Mouse (Mus musculus): Measurements from ENCODE around the gene Barx1. TPM values are rescaled to one million over a fixed set of nuclear protein-coding genes. Genes with fewer than 3 reads are reported as not detected.

The Barx1 gene
- polyA plus RNA-seq, 1 experiment from 2014 or later: not detected

DNA sequence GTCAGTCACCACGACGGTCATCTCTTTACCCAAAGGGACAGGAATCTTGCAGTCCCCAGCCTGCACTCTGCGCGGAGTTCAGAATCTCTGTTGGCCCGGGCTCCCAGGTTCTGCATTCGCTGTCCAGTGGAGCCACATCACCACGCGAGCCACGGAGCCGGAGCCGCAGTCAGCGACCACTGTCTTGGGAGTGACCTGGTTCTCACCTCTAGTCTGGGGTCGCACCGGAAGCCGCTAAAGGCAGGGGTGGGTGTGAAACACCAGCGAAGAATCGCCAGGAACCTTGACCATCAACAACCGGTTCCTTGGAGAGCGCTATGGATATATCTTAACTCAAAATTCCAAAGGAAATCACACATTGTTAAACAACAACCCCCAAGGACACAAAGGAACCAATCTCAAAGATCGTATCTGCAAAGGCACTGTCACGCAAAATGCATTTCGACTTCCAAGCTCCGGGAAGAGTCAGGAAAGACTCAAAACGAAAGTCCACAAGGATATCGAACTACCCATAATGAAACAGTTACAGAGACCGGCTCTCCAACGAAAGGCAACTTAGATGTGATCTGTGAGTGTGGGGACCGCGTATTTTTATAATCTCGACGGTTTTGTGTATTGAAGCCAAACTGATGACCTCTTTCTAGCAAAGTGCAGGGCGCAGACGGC, 4.1 kb upstream of the Barx1 start:
- H3K9me3 ChIP-seq (ENCODE audit: control insufficient read depth, low read length): no peaks in the 10 kb centered on the region
- WGBS: 1% methylated on average over 33 of the region's 33 CpGs
- H3K4me2 ChIP-seq (replicated peaks): no peak overlapping the region
- H3K36me3 ChIP-seq (replicated peaks; ENCODE audit: control insufficient read depth, insufficient read depth): no peaks in the 10 kb centered on the region
- H3K9ac ChIP-seq: no peak overlapping the region
- H3K4me3 ChIP-seq (replicated peaks; ENCODE audit: low read length): no peak overlapping the region
- no peak for ATAC-seq (ENCODE audit: low FRiP score)
- DNase-seq (ENCODE audit: low spot score): peak; percentile 39
- H3K27ac ChIP-seq: no peak overlapping the region
- peaks cover 8% of the 10 kb centered on the region; the same call in 1 of the 2 replicates for H3K4me1 ChIP-seq (replicated peaks; ENCODE audit: control insufficient read depth, insufficient read depth, low read length)
- peaks cover 81% of the 10 kb centered on the region for H3K27me3 ChIP-seq (ENCODE audit: control insufficient read depth, insufficient read depth, low read length)

DNA sequence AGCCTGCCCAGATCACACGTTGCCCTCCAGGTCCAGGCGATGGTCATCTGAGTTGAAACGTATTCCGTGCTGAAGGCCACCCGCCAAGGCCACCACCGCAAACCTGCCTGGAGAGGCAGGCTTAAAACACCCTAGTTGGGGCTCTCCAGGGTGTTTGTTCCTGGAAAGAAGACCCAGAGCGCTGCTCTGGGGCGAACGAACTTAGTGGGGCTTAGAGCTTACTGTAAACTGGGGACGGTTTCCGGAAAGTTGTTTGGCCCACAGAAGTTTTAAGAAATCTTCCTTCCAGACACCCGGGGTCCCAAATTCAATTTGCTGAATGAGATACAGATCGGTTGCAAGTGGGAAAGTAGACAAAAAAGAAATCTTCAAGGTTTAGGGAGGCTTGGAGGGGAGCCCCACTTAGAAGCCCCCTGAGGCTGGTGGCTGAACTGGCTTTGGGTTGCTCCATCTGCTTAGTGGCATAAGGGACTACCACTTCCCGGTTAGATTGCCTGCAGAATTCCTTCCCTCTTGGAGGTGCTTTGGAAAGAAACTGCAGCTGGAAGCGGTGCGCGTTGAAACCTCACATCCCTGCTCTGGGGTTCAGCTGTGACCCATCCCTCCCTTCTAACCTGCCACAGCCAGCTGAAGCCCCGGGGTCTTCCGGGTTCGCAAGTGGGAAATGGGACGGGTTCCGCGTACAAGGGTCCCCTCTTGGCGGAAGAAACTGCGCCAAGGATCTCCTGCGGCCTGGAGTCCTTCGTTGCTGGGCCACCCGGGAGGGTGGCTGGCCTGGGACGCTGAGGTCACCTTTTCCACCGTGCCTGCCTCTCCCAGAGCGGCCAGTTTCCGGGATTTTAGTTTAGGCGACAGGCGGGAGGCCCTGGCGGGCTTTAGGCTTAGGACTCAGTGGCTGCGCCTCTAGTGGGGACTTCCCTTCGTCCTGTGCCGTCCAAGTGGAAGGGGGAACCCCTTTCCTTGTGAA, 3.3 kb upstream of the Barx1 start:
- Histone ChIP-seq H3K4me2 (replicated peaks) (no peak overlapping the region), H3K4me1 (replicated peaks; ENCODE audit: control insufficient read depth, insufficient read depth, low read length) (peaks cover 8% of the 10 kb centered on the region; the same call in 1 of the 2 replicates), H3K4me3 (replicated peaks; ENCODE audit: low read length) (no peak overlapping the region), H3K27me3 (ENCODE audit: control insufficient read depth, insufficient read depth, low read length) (peaks cover 89% of the 10 kb centered on the region), H3K36me3 (replicated peaks; ENCODE audit: control insufficient read depth, insufficient read depth) (no peaks in the 10 kb centered on the region), H3K27ac (no peak overlapping the region), H3K9me3 (ENCODE audit: control insufficient read depth, low read length) (no peaks in the 10 kb centered on the region), H3K9ac (no peak overlapping the region)
- ATAC-seq (ENCODE audit: low FRiP score) (no peak), DNase-seq (ENCODE audit: low spot score) (peak; percentile 30)
- 1% methylated on average over 38 of the region's 38 CpGs for WGBS

DNA sequence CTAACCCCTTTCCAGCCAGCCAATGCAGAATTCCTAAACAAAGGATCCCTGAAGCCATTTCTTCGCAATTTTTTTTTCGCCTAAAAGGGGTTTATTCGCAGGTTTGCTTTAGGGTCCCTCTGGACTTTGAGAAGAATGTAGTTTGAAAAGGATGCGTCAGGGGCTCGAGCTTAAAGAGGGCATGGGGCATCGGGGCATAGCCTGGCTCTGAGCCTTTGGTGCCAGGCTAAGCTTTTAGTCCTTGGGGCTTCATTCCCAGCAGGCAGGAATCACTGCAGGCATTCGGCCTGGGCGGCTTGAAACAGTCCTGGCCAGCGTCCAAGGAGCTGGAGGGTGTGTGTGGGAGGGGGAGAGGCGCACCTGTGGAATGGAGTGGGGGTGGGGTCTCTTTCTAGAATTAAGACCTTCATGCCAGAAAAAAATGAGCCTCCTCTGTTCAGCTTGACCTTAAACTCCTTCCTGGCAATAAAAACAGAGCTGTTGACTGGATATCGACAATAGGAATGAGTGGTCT, 2.5 kb upstream of the Barx1 start:
- Histone ChIP-seq H3K4me1 (replicated peaks; ENCODE audit: control insufficient read depth, insufficient read depth, low read length) (peaks cover 8% of the 10 kb centered on the region; the same call in 1 of the 2 replicates), H3K27me3 (ENCODE audit: control insufficient read depth, insufficient read depth, low read length) (peaks cover 92% of the 10 kb centered on the region), H3K9ac (no peak overlapping the region), H3K9me3 (ENCODE audit: control insufficient read depth, low read length) (no peaks in the 10 kb centered on the region), H3K27ac (no peak overlapping the region), H3K4me3 (replicated peaks; ENCODE audit: low read length) (no peak overlapping the region), H3K4me2 (replicated peaks) (no peak overlapping the region), H3K36me3 (replicated peaks; ENCODE audit: control insufficient read depth, insufficient read depth) (no peaks in the 10 kb centered on the region)
- under 1% methylated on average over 11 of the region's 11 CpGs for WGBS
- ATAC-seq (ENCODE audit: low FRiP score): no peak
- no peak for DNase-seq (ENCODE audit: low spot score)

DNA sequence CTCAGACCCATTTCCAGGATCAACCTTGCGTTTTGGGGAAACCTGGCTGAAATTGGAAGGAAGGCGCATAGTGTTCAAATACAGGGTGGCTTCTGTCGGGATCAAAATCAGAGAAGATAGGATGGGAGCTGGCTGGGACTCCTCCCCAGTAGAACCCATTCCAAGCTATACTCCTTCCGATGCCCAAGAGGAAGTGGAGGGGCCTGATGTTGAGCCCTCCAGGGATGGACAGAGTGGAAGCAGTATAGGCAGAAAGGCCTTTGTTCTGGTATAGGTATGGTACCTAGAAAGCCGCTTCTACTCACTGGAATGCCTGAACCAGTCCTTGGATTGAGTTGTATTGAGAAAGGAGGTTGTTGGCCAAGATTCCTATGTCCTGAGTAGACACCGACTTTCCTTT, 2.1 kb upstream of the Barx1 start:
- H3K9me3 ChIP-seq (ENCODE audit: control insufficient read depth, low read length): no peaks in the 10 kb centered on the region
- no peak overlapping the region for H3K4me3 ChIP-seq (replicated peaks; ENCODE audit: low read length)
- 14% methylated on average over 6 of the region's 6 CpGs for WGBS
- H3K9ac ChIP-seq: no peak overlapping the region
- H3K4me2 ChIP-seq (replicated peaks): no peak overlapping the region
- ATAC-seq (ENCODE audit: low FRiP score) (no peak), DNase-seq (ENCODE audit: low spot score) (no peak)
- peaks cover 8% of the 10 kb centered on the region; the same call in 1 of the 2 replicates for H3K4me1 ChIP-seq (replicated peaks; ENCODE audit: control insufficient read depth, insufficient read depth, low read length)
- no peaks in the 10 kb centered on the region for H3K36me3 ChIP-seq (replicated peaks; ENCODE audit: control insufficient read depth, insufficient read depth)
- no peak overlapping the region for H3K27ac ChIP-seq
- H3K27me3 ChIP-seq (ENCODE audit: control insufficient read depth, insufficient read depth, low read length): peaks cover 93% of the 10 kb centered on the region

DNA sequence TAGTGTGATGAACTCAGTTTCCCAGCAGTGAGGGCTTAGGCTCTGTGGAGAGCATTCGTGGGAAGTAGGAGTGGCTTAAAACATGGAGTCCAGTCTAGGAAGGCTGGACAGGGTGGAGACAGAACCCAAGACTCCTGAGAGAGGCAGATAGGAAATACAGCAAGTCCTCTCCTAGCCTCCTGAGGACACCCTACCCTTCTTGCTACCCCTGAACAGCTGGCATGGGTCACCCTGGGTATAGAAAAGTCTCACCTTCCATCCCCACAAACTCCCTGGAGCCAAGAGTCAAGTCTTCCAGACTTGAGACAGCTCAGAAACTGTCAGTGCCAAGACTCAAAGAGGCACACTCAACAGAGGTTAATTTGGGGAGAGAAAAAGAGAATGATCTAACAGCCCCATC, 1.2 kb upstream of the Barx1 start:
- H3K9ac ChIP-seq: no peak overlapping the region
- 0% methylated on average over 1 of the region's 1 CpGs for WGBS
- H3K9me3 ChIP-seq (ENCODE audit: control insufficient read depth, low read length): no peaks in the 10 kb centered on the region
- DNase-seq (ENCODE audit: low spot score): no peak
- no peak for ATAC-seq (ENCODE audit: low FRiP score)
- no peak overlapping the region for H3K4me2 ChIP-seq (replicated peaks)
- no peaks in the 10 kb centered on the region for H3K36me3 ChIP-seq (replicated peaks; ENCODE audit: control insufficient read depth, insufficient read depth)
- no peak overlapping the region for H3K4me3 ChIP-seq (replicated peaks; ENCODE audit: low read length)
- peaks cover 8% of the 10 kb centered on the region; the same call in 1 of the 2 replicates for H3K4me1 ChIP-seq (replicated peaks; ENCODE audit: control insufficient read depth, insufficient read depth, low read length)
- H3K27me3 ChIP-seq (ENCODE audit: control insufficient read depth, insufficient read depth, low read length): peaks cover 93% of the 10 kb centered on the region
- H3K27ac ChIP-seq: no peak overlapping the region

DNA sequence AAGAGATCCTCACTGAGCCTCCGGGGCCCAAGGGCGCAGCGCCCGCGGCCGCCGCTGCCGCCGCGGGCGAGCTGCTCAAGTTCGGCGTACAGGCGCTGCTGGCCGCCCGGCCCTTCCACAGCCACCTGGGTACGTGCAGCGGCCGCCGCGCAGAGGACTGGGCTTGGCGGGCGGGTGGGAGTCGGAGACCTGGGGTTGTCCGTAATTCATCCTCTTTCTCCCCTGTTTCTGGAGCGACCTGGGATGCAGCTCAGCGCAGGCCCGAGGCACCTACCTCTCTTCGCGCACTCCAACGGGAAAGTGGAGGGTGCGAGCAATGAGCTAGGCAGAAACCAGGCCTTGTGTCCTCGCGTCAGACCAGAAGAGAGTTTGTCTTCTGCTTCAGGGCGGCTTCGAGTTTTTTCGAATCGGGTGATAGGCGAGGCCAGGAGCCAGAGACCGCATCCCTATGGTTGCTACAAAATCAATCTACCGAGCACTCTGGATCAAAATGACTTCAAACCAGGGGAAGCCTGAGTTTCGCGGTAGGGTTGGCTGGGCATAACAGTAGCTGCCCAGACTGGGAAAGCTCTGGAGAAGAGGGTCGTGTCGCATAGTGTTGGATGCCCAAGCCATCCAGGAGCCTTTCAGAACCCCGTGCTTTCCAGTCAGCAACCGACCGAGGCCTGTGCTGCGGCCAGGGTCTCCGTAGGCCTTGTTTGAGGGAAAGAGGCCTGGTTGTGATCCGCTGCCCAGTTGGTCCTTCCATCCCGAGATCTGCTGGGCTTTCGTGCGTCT, 601 bp downstream of the Barx1 start:
- Histone ChIP-seq H3K36me3 (replicated peaks; ENCODE audit: control insufficient read depth, insufficient read depth) (no peaks in the 10 kb centered on the region), H3K4me2 (replicated peaks) (peak overlapping the region; percentile 56), H3K9me3 (ENCODE audit: control insufficient read depth, low read length) (no peaks in the 10 kb centered on the region), H3K9ac (0 out of 2 replicates have a peak overlapping the region, but pooled peaks have one; percentile 14), H3K27ac (no peak overlapping the region), H3K4me3 (replicated peaks; ENCODE audit: low read length) (peak overlapping the region; percentile 30), H3K27me3 (ENCODE audit: control insufficient read depth, insufficient read depth, low read length) (peaks cover 94% of the 10 kb centered on the region), H3K4me1 (replicated peaks; ENCODE audit: control insufficient read depth, insufficient read depth, low read length) (peaks cover 8% of the 10 kb centered on the region; the same call in 1 of the 2 replicates)
- DNase-seq (ENCODE audit: low spot score) (peak; percentile 35), ATAC-seq (ENCODE audit: low FRiP score) (no peak)
- 2% methylated on average over 53 of the region's 54 CpGs for WGBS

DNA sequence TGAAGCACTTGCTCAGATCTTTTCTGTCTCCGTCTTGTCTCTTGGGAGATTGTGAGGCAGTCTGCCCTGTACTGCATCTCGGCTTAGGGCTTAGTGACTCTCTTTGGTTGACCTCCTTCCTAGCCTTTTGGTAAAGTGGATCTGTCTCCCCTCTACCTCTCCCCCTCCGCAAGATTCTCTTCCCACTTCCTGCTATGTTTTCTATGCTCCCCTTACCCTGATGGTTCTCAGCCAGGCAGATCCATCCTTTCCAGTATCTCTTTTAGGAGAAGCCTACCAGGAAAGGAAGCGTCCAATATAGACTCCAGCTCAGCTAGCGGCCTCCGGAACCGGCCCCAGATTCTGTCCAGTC, 1.2 kb downstream of the Barx1 start:
- H3K36me3 ChIP-seq (replicated peaks; ENCODE audit: control insufficient read depth, insufficient read depth): no peaks in the 10 kb centered on the region
- H3K4me3 ChIP-seq (replicated peaks; ENCODE audit: low read length): no peak overlapping the region
- H3K9me3 ChIP-seq (ENCODE audit: control insufficient read depth, low read length): no peaks in the 10 kb centered on the region
- no peak for DNase-seq (ENCODE audit: low spot score)
- H3K27me3 ChIP-seq (ENCODE audit: control insufficient read depth, insufficient read depth, low read length): peaks cover 96% of the 10 kb centered on the region
- no peak overlapping the region for H3K27ac ChIP-seq
- no peak for ATAC-seq (ENCODE audit: low FRiP score)
- peaks cover 13% of the 10 kb centered on the region; the same call in 1 of the 2 replicates for H3K4me1 ChIP-seq (replicated peaks; ENCODE audit: control insufficient read depth, insufficient read depth, low read length)
- no peak overlapping the region for H3K9ac ChIP-seq
- H3K4me2 ChIP-seq (replicated peaks): no peak overlapping the region
- 5% methylated on average over 7 of the region's 7 CpGs for WGBS

DNA sequence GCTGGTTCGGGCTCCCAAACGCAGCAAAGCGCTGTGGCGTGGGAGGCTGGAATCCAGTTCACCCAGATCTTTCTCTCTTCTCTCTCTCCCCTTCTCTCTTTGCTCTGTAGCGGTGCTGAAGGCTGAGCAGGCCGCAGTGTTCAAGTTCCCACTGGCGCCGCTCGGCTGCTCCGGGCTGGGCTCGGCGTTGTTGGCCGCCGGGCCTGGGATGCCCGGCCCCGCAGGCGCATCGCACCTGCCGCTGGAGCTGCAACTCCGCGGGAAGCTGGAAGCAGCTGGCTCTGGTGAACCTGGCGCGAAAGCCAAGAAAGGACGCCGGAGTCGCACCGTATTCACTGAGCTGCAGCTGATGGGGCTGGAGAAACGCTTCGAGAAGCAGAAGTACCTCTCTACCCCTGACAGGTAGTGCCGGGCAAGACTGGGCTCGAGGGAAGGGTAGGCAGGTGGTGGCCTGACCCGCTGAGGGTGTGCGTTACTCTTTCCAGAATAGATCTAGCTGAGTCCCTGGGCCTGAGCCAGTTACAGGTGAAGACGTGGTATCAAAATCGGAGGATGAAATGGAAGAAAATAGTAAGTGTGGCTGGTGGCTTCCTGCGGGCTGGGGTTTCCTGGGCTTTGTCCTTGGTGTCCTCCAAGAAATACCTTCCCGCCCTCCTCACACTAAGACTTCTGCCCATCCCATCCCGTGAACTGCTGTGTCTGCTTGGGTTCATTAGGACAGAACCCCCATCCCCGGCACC, 2.3 kb downstream of the Barx1 start:
- peaks cover 14% of the 10 kb centered on the region; the same call in 1 of the 2 replicates for H3K4me1 ChIP-seq (replicated peaks; ENCODE audit: control insufficient read depth, insufficient read depth, low read length)
- no peak overlapping the region for H3K4me3 ChIP-seq (replicated peaks; ENCODE audit: low read length)
- peaks cover 97% of the 10 kb centered on the region for H3K27me3 ChIP-seq (ENCODE audit: control insufficient read depth, insufficient read depth, low read length)
- ATAC-seq (ENCODE audit: low FRiP score) (no peak), DNase-seq (ENCODE audit: low spot score) (no peak)
- H3K27ac ChIP-seq: no peak overlapping the region
- no peaks in the 10 kb centered on the region for H3K9me3 ChIP-seq (ENCODE audit: control insufficient read depth, low read length)
- no peak overlapping the region for H3K9ac ChIP-seq
- H3K4me2 ChIP-seq (replicated peaks): no peak overlapping the region
- H3K36me3 ChIP-seq (replicated peaks; ENCODE audit: control insufficient read depth, insufficient read depth): no peaks in the 10 kb centered on the region
- under 1% methylated on average over 39 of the region's 39 CpGs for WGBS
